Mouse (Mus musculus) lung, postnatal 10 days (tissue): ENCODE data around the gene Kif18b.
A peak's percentile ranks its signal among the peaks of the same experiment; 100 is the strongest.

Source experiments
- DNase-seq: peaks from one replicate; pipeline ENCODE4 v3.0.0; 2021

The Kif18b gene

GRCm38 (mm10) chr11:102879558-102879957 lies 45.4 kb downstream of the Kif18b start:
- no peak for DNase-seq

- DNase-seq = no peak
Measured at GRCm38 (mm10) chr11:102874801-102875334, 50.1 kb downstream of the Kif18b start.

GRCm38 (mm10) chr11:102864272-102864671 lies 60.7 kb downstream of the Kif18b start:
- DNase-seq = peak; percentile 82

- no peak for DNase-seq
Measured at GRCm38 (mm10) chr11:102859933-102860332, 65.0 kb downstream of the Kif18b start.

- no peak for DNase-seq
Measured at GRCm38 (mm10) chr11:102858951-102859350, 66.0 kb downstream of the Kif18b start.

GRCm38 (mm10) chr11:102855941-102856340 lies 69.0 kb downstream of the Kif18b start:
- DNase-seq = no peak
